Mouse (Mus musculus) neural tube, embryonic 12.5 days (tissue): Measurements from ENCODE around the gene Gm12184. TPM values are rescaled to one million over a fixed set of nuclear protein-coding genes. Genes with fewer than 3 reads are reported as not detected.

Experiments
- ATAC-seq: fragments of 200-750 bp; cut with Nextera tagmentation; 2 replicates; pipeline ENCODE4 v1.8.0; 2017; ENCODE audit warnings: low read depth, mild to moderate bottlenecking, moderate TSS enrichment, moderate library complexity; ENCODE audit not compliant: low FRiP score
- H3K27ac ChIP-seq: fragments of 300-500 bp; sonication (generic); 2 replicates; pipeline ENCODE4 v1.5.1; 2016
- H3K27me3 ChIP-seq: fragments of 300-500 bp; sonication (generic); replicated peaks from 2 replicates; pipeline ENCODE4 v1.6.1; 2016; ENCODE audit warnings: mild to moderate bottlenecking
- H3K36me3 ChIP-seq: fragments of 300-500 bp; sonication (generic); 2 replicates; pipeline ENCODE4 v1.6.1; 2016; ENCODE audit warnings: mild to moderate bottlenecking
- H3K4me1 ChIP-seq: fragments of 300-500 bp; sonication (generic); 2 replicates; pipeline ENCODE4 v1.6.1; 2016
- H3K4me2 ChIP-seq: fragments of 300-500 bp; sonication (generic); replicated peaks from 2 replicates; pipeline ENCODE4 v1.6.1; 2016; ENCODE audit warnings: mild to moderate bottlenecking
- H3K4me3 ChIP-seq: fragments of 300-500 bp; sonication (generic); 2 replicates; pipeline ENCODE4 v1.5.1; 2016
- H3K9ac ChIP-seq: fragments of 300-500 bp; sonication (generic); 2 replicates; pipeline ENCODE4 v1.6.1; 2016; ENCODE audit warnings: mild to moderate bottlenecking
- H3K9me3 ChIP-seq: fragments of 300-500 bp; sonication (generic); 2 replicates; pipeline ENCODE4 v1.6.1; 2016; ENCODE audit warnings: mild to moderate bottlenecking
- WGBS: fragments of 180-500 bp; shearing (Covaris S2); methylation state at CpG from one replicate; pipeline ENCODE4 v1.1.7; 2016; 5-methylcytosine and 5-hydroxymethylcytosine counted together
- polyA plus RNA-seq: library from polyadenylated mRNA; unstranded; fragments of >200 nt; fragmentation: Nextera tagmentation; extraction: Ambion mirVana; gene quantifications from 2 replicates; pipeline ENCODE4 v1.2.1, GENCODE M21; 2016

Gene Gm12184
- polyA plus RNA-seq, 1 experiment from 2014 or later: 14.9 TPM

DNA sequence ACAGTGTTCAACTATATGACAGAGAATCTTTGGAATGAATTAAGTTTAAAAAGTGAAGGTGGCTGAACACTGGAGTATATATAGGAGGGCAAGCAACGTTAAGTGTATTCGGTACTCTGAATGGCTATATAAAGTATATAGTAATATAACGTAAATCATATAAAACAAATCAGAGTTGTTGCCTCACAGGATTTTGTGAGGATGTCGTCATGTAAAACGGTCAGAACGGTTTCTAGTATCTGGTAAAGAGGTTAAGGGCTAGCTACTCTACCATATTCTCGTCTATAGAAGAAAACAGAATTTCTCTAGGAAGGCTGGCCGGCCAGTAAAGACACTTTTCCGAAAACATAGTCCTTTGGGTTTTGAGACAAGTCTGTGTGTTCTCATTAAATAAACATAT is 8.7 kb downstream of the Gm12184 start:
- 0 out of 2 replicates have a peak overlapping the region, but pooled peaks have one; percentile 88 for H3K27ac ChIP-seq
- H3K4me3 ChIP-seq: peak overlapping the region; percentile 81
- H3K9ac ChIP-seq: peak overlapping the region; percentile 81; the same call in 1 of the 2 replicates
- no peak for ATAC-seq
- H3K36me3 ChIP-seq: no peaks in the 10 kb centered on the region
- peak overlapping the region; percentile 91 for H3K4me2 ChIP-seq
- 9% methylated on average over 9 of the region's 9 CpGs for WGBS
- H3K9me3 ChIP-seq: no peaks in the 10 kb centered on the region
- H3K27me3 ChIP-seq: no peaks in the 10 kb centered on the region
- peaks cover 23% of the 10 kb centered on the region for H3K4me1 ChIP-seq

DNA sequence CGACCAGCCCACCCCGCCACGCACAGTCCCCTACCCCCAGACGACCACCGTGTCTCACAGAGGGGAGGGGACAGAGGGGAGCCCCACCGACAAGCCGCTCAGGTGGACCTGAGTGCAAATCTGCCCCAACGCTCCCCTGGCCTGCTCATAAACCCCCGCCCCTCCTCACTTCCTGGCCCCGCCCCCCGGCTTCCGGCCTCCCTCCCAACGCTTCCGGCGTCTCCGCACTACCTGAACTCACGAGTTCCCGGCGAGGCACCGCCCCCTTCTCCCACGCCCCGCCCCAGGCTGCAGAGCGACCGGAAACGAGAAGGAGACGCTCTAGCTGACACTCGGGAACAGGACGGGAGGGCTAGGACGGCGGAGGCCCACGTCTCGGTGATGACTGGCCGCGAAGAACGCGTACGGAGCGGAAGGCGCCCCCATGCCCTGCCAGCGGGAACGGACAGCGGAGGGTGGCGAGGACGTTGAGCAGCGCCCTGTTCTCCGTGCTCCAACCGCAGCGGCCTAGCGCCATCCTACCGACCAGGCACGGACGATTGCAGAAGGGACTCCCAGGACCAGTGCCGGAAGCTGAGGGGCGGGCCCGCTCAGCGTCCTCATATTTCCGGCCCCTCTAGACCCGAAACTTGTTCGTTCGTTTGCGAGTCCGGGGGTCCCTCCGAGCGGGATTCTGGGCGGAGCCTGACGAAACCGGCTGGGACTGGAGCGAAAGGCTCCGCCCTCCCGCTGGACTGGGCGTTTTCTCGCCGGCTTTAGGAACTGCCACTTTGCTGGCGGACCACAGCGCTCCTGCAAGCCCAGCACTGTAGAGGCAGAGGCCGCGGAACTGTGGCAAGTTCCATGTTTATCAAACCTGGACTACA is 9.4 kb downstream of the Gm12184 start, which contains the start of gene Trim41:
Gene Trim41 (minus strand): TSS at position 554 of the 866 bp plus-strand sequence.
- H3K4me2 ChIP-seq: peak within 1 kb of the TSS; percentile 91
- ATAC-seq: peak; percentile 96
- peak within 1 kb of the TSS; percentile 88 for H3K27ac ChIP-seq
- no peaks in the 10 kb centered on the region for H3K27me3 ChIP-seq
- peak within 1 kb of the TSS; percentile 81 for H3K9ac ChIP-seq
- WGBS: under 1% methylated on average over 72 of the region's 77 CpGs
- peaks cover 23% of the 10 kb centered on the region for H3K4me1 ChIP-seq
- no peaks in the 10 kb centered on the region for H3K9me3 ChIP-seq
- H3K4me3 ChIP-seq: peak within 1 kb of the TSS; percentile 81
- peaks cover 7% of the 10 kb centered on the region for H3K36me3 ChIP-seq

DNA sequence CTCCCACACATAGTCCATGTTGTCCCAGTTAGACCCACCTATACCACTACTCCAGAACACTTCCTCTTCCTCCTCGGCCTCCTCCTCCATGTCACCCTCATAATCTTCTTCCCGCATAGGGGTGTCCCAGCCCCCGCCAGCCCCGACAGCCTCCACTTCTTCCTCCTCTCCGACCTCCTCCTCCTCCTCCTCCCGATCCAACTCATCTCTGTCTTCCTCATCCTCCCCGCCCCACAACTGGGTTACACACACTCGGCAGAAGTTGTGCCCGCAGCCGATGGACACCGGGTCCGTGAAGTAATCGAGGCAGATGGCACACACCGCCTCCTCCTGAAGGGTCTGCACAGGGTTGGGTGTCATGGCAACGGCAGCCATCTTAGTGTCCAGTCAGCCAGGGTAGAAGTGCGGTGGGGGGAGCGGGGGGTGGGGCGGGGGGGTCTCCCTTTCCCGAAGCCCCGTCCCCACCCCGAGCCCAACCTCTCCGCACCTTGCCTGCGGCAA is 10.1 kb downstream of the Gm12184 start:
- peak overlapping the region; percentile 81 for H3K4me3 ChIP-seq
- H3K36me3 ChIP-seq: peaks cover 14% of the 10 kb centered on the region

DNA sequence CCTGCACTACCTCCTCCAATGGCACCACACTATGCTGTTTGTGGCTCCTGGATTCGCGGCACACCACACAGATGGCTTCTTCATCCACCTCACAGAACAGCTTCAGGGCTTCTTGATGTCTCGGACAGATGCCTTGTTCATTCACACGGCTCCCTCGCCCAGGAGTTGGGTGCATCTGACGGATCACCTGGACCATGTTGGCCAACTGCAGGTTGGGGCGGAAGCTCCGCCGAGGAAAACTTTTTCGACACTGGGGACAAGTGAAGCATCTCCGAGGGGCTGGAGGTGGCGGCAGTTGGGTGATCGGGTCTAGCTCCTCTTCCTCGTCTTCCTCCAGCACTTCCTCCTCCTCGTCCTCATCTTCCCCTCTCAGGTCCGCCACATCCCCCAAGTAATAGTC is 10.6 kb downstream of the Gm12184 start:
- H3K4me3 ChIP-seq: peak overlapping the region; percentile 81
- H3K4me1 ChIP-seq: peaks cover 23% of the 10 kb centered on the region
- H3K9ac ChIP-seq: peak overlapping the region; percentile 81
- peak overlapping the region; percentile 91 for H3K4me2 ChIP-seq
- H3K36me3 ChIP-seq: peaks cover 18% of the 10 kb centered on the region
- no peaks in the 10 kb centered on the region for H3K27me3 ChIP-seq
- H3K27ac ChIP-seq: no peak overlapping the region
- 79% methylated on average over 16 of the region's 16 CpGs for WGBS
- no peaks in the 10 kb centered on the region for H3K9me3 ChIP-seq
- ATAC-seq: no peak

More for the DNA sequence above, 10.1 kb downstream of the Gm12184 start:
- Histone ChIP-seq H3K27me3 (no peaks in the 10 kb centered on the region), H3K27ac (peak overlapping the region; percentile 23; the same call in 1 of the 2 replicates), H3K4me1 (peaks cover 23% of the 10 kb centered on the region), H3K9ac (peak overlapping the region; percentile 81), H3K4me2 (peak overlapping the region; percentile 91), H3K9me3 (no peaks in the 10 kb centered on the region)
- ATAC-seq: peak; percentile 77
- whole genome bisulfite sequencing: 6% methylated on average over 15 of the region's 23 CpGs

DNA sequence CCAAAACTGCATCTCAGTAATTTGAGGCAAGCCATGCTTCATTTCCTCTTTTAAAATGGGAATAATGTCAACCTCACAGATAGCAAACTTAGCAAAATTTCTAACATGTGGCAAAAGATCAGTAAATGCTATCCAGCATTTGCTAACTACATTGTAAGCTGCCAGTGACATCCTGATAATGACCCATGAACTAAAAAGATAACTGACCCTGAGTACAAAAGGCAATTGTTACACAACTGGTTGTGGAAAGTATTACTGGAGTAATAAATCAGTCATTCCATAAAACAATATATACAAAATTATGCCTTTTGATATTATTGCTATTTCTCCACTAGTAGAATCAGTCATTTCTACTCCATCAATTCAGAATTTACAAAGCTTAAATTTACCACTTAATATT is 12.7 kb downstream of the Gm12184 start:
- no peak overlapping the region for H3K9ac ChIP-seq
- peaks cover 38% of the 10 kb centered on the region for H3K36me3 ChIP-seq
- no peaks in the 10 kb centered on the region for H3K9me3 ChIP-seq

DNA sequence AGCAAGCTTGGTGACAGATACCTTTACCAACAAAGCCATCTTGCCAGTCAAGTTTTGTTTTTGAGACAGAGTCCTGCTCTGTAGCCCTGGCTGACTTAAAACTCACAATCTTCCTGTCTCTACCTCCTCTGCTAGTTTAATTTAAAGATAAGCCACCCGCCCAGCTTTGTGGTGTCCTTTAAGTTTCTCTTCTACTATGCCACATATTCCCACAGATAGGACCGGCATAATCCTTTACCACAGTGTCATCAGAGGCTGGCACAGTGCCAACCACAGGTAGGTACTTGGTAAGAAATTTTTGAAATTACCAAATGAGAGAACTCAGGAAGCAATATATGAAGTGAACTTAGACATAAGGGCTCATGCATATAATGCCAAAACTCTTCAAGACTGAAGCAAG is 16.3 kb downstream of the Gm12184 start:
- Histone ChIP-seq H3K27ac (no peak overlapping the region), H3K9ac (no peak overlapping the region), H3K27me3 (no peaks in the 10 kb centered on the region), H3K9me3 (no peaks in the 10 kb centered on the region), H3K36me3 (peaks cover 74% of the 10 kb centered on the region), H3K4me2 (no peak overlapping the region), H3K4me3 (no peak overlapping the region), H3K4me1 (peaks cover 11% of the 10 kb centered on the region)
- ATAC-seq: no peak
- 94% methylated on average over 2 of the region's 2 CpGs for WGBS

More for the DNA sequence above, 12.7 kb downstream of the Gm12184 start:
- H3K4me2 ChIP-seq: no peak overlapping the region
- no peak overlapping the region for H3K27ac ChIP-seq
- H3K4me1 ChIP-seq: peaks cover 23% of the 10 kb centered on the region
- no peak overlapping the region for H3K4me3 ChIP-seq
- H3K27me3 ChIP-seq: no peaks in the 10 kb centered on the region
- ATAC-seq: no peak

DNA sequence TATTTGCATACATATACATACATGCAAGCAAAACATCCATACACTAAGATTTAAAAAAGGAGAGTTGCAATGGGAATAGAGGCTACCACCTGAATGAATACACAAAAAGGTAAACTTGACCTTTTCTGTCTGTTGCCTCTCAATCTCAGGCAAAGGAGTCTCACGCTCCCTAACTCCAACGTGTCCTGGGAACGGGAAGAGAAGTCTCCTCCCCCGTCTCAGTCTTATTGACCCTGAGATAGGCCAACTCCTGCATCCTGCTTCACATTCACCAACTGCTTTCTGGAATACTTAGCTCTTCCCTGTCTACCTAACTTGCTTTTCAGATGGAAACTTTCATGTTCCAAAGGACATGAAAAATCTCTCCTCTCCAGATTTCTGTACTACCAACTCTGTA is 17.0 kb downstream of the Gm12184 start:
- peaks cover 4% of the 10 kb centered on the region for H3K4me1 ChIP-seq
- H3K4me3 ChIP-seq: no peak overlapping the region
- peaks cover 81% of the 10 kb centered on the region for H3K36me3 ChIP-seq
- H3K9ac ChIP-seq: no peak overlapping the region
- no peaks in the 10 kb centered on the region for H3K27me3 ChIP-seq
- 66% methylated on average over 4 of the region's 4 CpGs for WGBS
- H3K9me3 ChIP-seq: no peaks in the 10 kb centered on the region
- H3K4me2 ChIP-seq: no peak overlapping the region
- no peak overlapping the region for H3K27ac ChIP-seq
- ATAC-seq: no peak

GRCm38 (mm10) chr11:48808737-48809433 is 17.6 kb downstream of the Gm12184 start:
- Histone ChIP-seq H3K9me3 (no peaks in the 10 kb centered on the region), H3K4me1 (no peaks in the 10 kb centered on the region), H3K27ac (no peak overlapping the region), H3K4me3 (no peak overlapping the region), H3K9ac (no peak overlapping the region), H3K36me3 (peaks cover 87% of the 10 kb centered on the region), H3K27me3 (no peaks in the 10 kb centered on the region), H3K4me2 (no peak overlapping the region)
- ATAC-seq: no peak
- WGBS: 76% methylated on average over 16 of the region's 16 CpGs

DNA sequence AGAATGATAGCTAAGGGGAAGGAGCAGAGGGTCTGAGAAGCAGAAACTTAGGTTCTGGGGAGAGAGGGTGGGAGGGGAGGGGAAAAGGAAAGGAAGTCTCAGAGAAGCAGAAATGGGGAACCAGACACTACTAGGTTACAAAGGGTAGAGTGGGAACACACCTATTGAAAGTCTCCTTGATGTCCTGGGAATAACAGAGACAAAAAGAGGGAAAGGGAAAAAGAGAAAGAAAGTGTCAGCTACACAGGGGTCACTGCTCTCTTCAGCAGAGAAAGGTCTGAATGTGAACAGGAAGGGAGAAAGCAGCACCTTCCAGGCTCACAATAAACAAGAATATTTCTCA is 18.2 kb downstream of the Gm12184 start:
- Histone ChIP-seq H3K4me1 (no peaks in the 10 kb centered on the region), H3K9ac (no peak overlapping the region), H3K36me3 (peaks cover 93% of the 10 kb centered on the region), H3K27me3 (no peaks in the 10 kb centered on the region), H3K4me2 (no peak overlapping the region), H3K9me3 (no peaks in the 10 kb centered on the region), H3K4me3 (no peak overlapping the region), H3K27ac (no peak overlapping the region)
- ATAC-seq: no peak

DNA sequence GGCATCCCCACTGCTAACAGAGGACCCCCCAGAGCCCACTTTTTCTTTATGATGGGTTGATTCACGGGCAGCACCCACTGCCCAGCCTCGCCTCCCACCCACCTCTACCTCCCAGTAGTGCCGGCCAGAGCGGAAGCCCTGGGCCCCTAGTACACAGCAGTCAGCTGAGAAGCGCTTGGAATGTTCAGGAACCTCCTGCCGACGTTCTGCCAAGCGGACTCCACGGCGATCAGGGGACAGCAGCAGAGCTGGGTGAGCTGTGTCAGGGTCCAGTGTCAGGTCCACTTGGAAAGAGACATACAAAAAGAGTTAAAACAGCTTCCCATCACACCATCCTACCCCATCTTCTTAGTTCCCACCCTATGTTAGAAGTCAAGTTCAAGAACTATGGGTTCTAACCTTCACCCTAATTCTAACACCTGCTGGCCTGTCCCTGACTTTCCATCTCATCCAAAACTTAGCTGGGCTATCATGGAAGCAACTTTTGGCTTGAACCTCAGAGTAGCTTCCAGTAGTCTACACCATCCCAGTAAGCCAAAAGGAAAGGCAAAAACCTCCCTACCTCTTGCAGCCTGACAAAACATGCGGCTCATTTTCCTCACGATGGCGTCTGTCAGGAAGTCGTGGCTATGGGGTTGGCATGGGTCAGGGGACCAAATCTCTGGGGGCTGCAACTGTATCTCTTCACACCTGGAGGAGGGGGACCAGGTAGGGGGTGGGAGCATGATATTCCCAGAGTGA is 18.7 kb downstream of the Gm12184 start:
- ATAC-seq: peak; percentile 23; the same call in 1 of the 2 replicates
- Histone ChIP-seq H3K4me2 (no peak overlapping the region), H3K9me3 (no peaks in the 10 kb centered on the region), H3K4me1 (peaks cover under 1% of the 10 kb centered on the region; the same call in 1 of the 2 replicates), H3K27me3 (no peaks in the 10 kb centered on the region), H3K36me3 (peaks cover 98% of the 10 kb centered on the region), H3K4me3 (no peak overlapping the region), H3K27ac (no peak overlapping the region), H3K9ac (no peak overlapping the region)
- WGBS: 75% methylated on average over 14 of the region's 14 CpGs

- no peaks in the 10 kb centered on the region for H3K27me3 ChIP-seq
- peaks cover 8% of the 10 kb centered on the region for H3K4me1 ChIP-seq
- no peaks in the 10 kb centered on the region for H3K9me3 ChIP-seq
- no peak overlapping the region for H3K4me2 ChIP-seq
- H3K27ac ChIP-seq: no peak overlapping the region
- 59% methylated on average over 21 of the region's 21 CpGs for WGBS
- H3K4me3 ChIP-seq: no peak overlapping the region
- peak; percentile 21 for ATAC-seq
- H3K9ac ChIP-seq: no peak overlapping the region
- peaks cover 99% of the 10 kb centered on the region for H3K36me3 ChIP-seq
Observed at GRCm38 (mm10) chr11:48806856-48807562, 19.4 kb downstream of the Gm12184 start.
